Mouse (Mus musculus) T-cell, adult 2 months (primary cell): ENCODE measurements at regions not wholly inside any gene's neighbourhood (a gene's known extent, or its start where the extent isn't known, plus 50 kb on each side); places are given as distances from the start of the nearest gene placed in this dataset.

Source experiments
- DNase-seq: peaks from one replicate; pipeline ENCODE4 v3.0.0; 2022; ENCODE audit warnings: low spot score

GRCm38 (mm10) chr6:134320379-134320932 is 75.7 kb upstream of the Bcl2l14 start:
- DNase-seq: no peak

- no peak for DNase-seq
Measured at GRCm38 (mm10) chr6:134324001-134324400, 72.1 kb upstream of the Bcl2l14 start.

- DNase-seq: no peak
Measured at GRCm38 (mm10) chr6:134325564-134325963, 70.6 kb upstream of the Bcl2l14 start.

- no peak for DNase-seq
Measured at GRCm38 (mm10) chr6:134329550-134330299, 66.4 kb upstream of the Bcl2l14 start.

GRCm38 (mm10) chr6:134330300-134330640 is 65.8 kb upstream of the Bcl2l14 start:
- no peak for DNase-seq

GRCm38 (mm10) chr6:134332718-134333432 is 63.2 kb upstream of the Bcl2l14 start:
- DNase-seq: peak; percentile 56

GRCm38 (mm10) chr6:134335711-134336110 is 60.4 kb upstream of the Bcl2l14 start:
- DNase-seq: no peak

GRCm38 (mm10) chr6:134342796-134343605 is 53.1 kb upstream of the Bcl2l14 start:
- DNase-seq: no peak

GRCm38 (mm10) chr6:134343606-134343901 is 52.6 kb upstream of the Bcl2l14 start:
- no peak for DNase-seq
